In genomic region chr3:125466894-125467652, GRCm38 (mm10) we compare ENCODE assay signal across 18 mouse cellular contexts.
DNase-seq lines count a peak whose midpoint lies in the region; ATAC-seq and TF ChIP-seq lines count a peak whose summit lies in the region.
"Had no signal": no experiment of that assay in that cellular context is flagged by ENCODE, and none has a peak within 500 bp of the region (broad histone marks: within the 10 kb centered on the region; RNA-seq: fewer than 3 reads in every experiment).

No protein-coding gene starts in this region.

- no peak for DNase-seq in midbrain, postnatal 0 days (ENCODE audit: low spot score)
- no peak for DNase-seq in thymus, postnatal 0 days (ENCODE audit: low spot score)
- DNase-seq: adrenal gland, adult 2 months; adrenal gland, postnatal 25 days; cerebellum, adult 2 months; cerebellum, postnatal 10 days; forebrain, postnatal 0 days; gastrocnemius, adult 2 months; gastrocnemius, postnatal 25 days; heart, postnatal 14 days had no signal

- no peak for ATAC-seq in heart, embryonic 14.5 days (ENCODE audit: insufficient number of reproducible peaks, insufficient read depth, low FRiP score, low read depth)
- no peak for ATAC-seq in heart, embryonic 12.5 days (ENCODE audit: insufficient number of reproducible peaks, low FRiP score)
- 0 out of 2 replicates have a peak, but pooled peaks have one; percentile 13 for ATAC-seq in hindbrain, embryonic 12.5 days (ENCODE audit: low FRiP score)
- no peak for ATAC-seq in hindbrain, embryonic 13.5 days (ENCODE audit: low FRiP score)
- ATAC-seq in midbrain, embryonic 12.5 days (ENCODE audit: low FRiP score, low read depth) = peak; percentile 44; the same call in 1 of the 2 replicates
- ATAC-seq in midbrain, postnatal 0 days (ENCODE audit: low FRiP score) = no peak
- ATAC-seq in midbrain, embryonic 16.5 days = peak; percentile 76
- ATAC-seq: forebrain, postnatal 0 days; intestine, embryonic 15.5 days had no signal

- no peak overlapping the region for H3K4me3 ChIP-seq in heart, embryonic 14.5 days (ENCODE audit: control insufficient read depth in 1 of 2, insufficient read depth in 1 of 2, low read depth in 1 of 2, low read length in 2 of 2)
- H3K4me3 ChIP-seq in heart, embryonic 12.5 days = no peak overlapping the region
- H3K4me3 ChIP-seq in hindbrain, embryonic 12.5 days = no peak overlapping the region
- H3K4me3 ChIP-seq in hindbrain, embryonic 13.5 days = no peak overlapping the region
- no peak overlapping the region for H3K4me3 ChIP-seq in midbrain, embryonic 12.5 days
- no peak overlapping the region for H3K4me3 ChIP-seq in midbrain, postnatal 0 days (ENCODE audit: low read depth, low read length)
- no peak overlapping the region for H3K4me3 ChIP-seq in midbrain, embryonic 16.5 days (ENCODE audit: low read depth, low read length)
- H3K4me3 ChIP-seq: gastrocnemius, adult 2 months; intestine, embryonic 15.5 days had no signal

- peak overlapping the region; percentile 27 for H3K4me2 ChIP-seq in heart, embryonic 14.5 days (ENCODE audit: low read length)
- no peak overlapping the region for H3K4me2 ChIP-seq in heart, embryonic 12.5 days
- H3K4me2 ChIP-seq in hindbrain, embryonic 12.5 days (replicated peaks) = no peak overlapping the region
- H3K4me2 ChIP-seq in hindbrain, embryonic 13.5 days = no peak overlapping the region
- H3K4me2 ChIP-seq in midbrain, embryonic 12.5 days (replicated peaks) = no peak overlapping the region
- H3K4me2 ChIP-seq in midbrain, postnatal 0 days (ENCODE audit: low read depth, low read length, poor library complexity, severe bottlenecking) = no peak overlapping the region
- no peak overlapping the region for H3K4me2 ChIP-seq in midbrain, embryonic 16.5 days (ENCODE audit: low read length)
- H3K4me2 ChIP-seq: hindbrain, embryonic 14.5 days; intestine, embryonic 15.5 days had no signal

- H3K27ac ChIP-seq in heart, embryonic 14.5 days (replicated peaks in 1 of 2; ENCODE audit: control insufficient read depth in 1 of 2, insufficient read depth in 1 of 2, low read depth in 2 of 2, low read length in 2 of 2) = no peak overlapping the region
- H3K27ac ChIP-seq in heart, embryonic 12.5 days (ENCODE audit: poor library complexity, severe bottlenecking) = no peak overlapping the region
- H3K27ac ChIP-seq in hindbrain, embryonic 12.5 days = no peak overlapping the region
- no peak overlapping the region for H3K27ac ChIP-seq in hindbrain, embryonic 13.5 days
- no peak overlapping the region for H3K27ac ChIP-seq in midbrain, embryonic 12.5 days (replicated peaks)
- H3K27ac ChIP-seq in midbrain, postnatal 0 days (ENCODE audit: low read depth, low read length) = no peak overlapping the region
- no peak overlapping the region for H3K27ac ChIP-seq in midbrain, embryonic 16.5 days (ENCODE audit: low read length)
- H3K27ac ChIP-seq: gastrocnemius, adult 2 months; hindbrain, embryonic 14.5 days; intestine, embryonic 15.5 days had no signal

- H3K9ac ChIP-seq in heart, embryonic 14.5 days (ENCODE audit: low read length) = no peak overlapping the region
- H3K9ac ChIP-seq in heart, embryonic 12.5 days = no peak overlapping the region
- no peak overlapping the region for H3K9ac ChIP-seq in hindbrain, embryonic 12.5 days
- H3K9ac ChIP-seq in hindbrain, embryonic 13.5 days = no peak overlapping the region
- no peak overlapping the region for H3K9ac ChIP-seq in midbrain, embryonic 12.5 days (replicated peaks)
- H3K9ac ChIP-seq in midbrain, postnatal 0 days (replicated peaks; ENCODE audit: low read length, poor library complexity, severe bottlenecking) = no peak overlapping the region
- H3K9ac ChIP-seq in midbrain, embryonic 16.5 days (ENCODE audit: low read depth, low read length) = no peak overlapping the region
- H3K9ac ChIP-seq: forebrain, postnatal 0 days; hindbrain, embryonic 14.5 days; intestine, embryonic 15.5 days had no signal

- H3K27me3 ChIP-seq in heart, embryonic 14.5 days (ENCODE audit: control insufficient read depth, insufficient read depth, low read length) = no peaks in the 10 kb centered on the region
- H3K27me3 ChIP-seq in heart, embryonic 12.5 days (replicated peaks) = no peaks in the 10 kb centered on the region
- H3K27me3 ChIP-seq in hindbrain, embryonic 12.5 days = no peaks in the 10 kb centered on the region
- no peaks in the 10 kb centered on the region for H3K27me3 ChIP-seq in hindbrain, embryonic 13.5 days
- no peaks in the 10 kb centered on the region for H3K27me3 ChIP-seq in midbrain, embryonic 12.5 days
- no peaks in the 10 kb centered on the region for H3K27me3 ChIP-seq in midbrain, postnatal 0 days (ENCODE audit: insufficient read depth, low read length)
- H3K27me3 ChIP-seq in midbrain, embryonic 16.5 days (ENCODE audit: control insufficient read depth, insufficient read depth, low read depth, low read length) = no peaks in the 10 kb centered on the region
- H3K27me3 ChIP-seq: intestine, embryonic 15.5 days had no signal

- peaks cover 2 to 7% of the 10 kb centered on the region in 2 experiments; a peak in 2 of 4 replicates for H3K4me1 ChIP-seq in heart, embryonic 14.5 days (ENCODE audit: control insufficient read depth in 2 of 2, insufficient read depth in 2 of 2, low read length in 2 of 2)
- 0 out of 2 replicates have a peak, but pooled peaks cover 3% of the 10 kb centered on the region for H3K4me1 ChIP-seq in heart, embryonic 12.5 days (replicated peaks)
- no peaks in the 10 kb centered on the region for H3K4me1 ChIP-seq in hindbrain, embryonic 12.5 days
- H3K4me1 ChIP-seq in hindbrain, embryonic 13.5 days (replicated peaks) = no peaks in the 10 kb centered on the region
- H3K4me1 ChIP-seq in midbrain, embryonic 12.5 days = no peaks in the 10 kb centered on the region
- no peaks in the 10 kb centered on the region for H3K4me1 ChIP-seq in midbrain, postnatal 0 days (ENCODE audit: insufficient read depth, low read length)
- no peaks in the 10 kb centered on the region for H3K4me1 ChIP-seq in midbrain, embryonic 16.5 days (ENCODE audit: control insufficient read depth, insufficient read depth, low read length)
- H3K4me1 ChIP-seq: intestine, embryonic 15.5 days had no signal

- no peaks in the 10 kb centered on the region for H3K36me3 ChIP-seq in heart, embryonic 14.5 days (ENCODE audit: control insufficient read depth, insufficient read depth, low read length)
- H3K36me3 ChIP-seq in heart, embryonic 12.5 days = no peaks in the 10 kb centered on the region
- H3K36me3 ChIP-seq in hindbrain, embryonic 12.5 days = no peaks in the 10 kb centered on the region
- no peaks in the 10 kb centered on the region for H3K36me3 ChIP-seq in hindbrain, embryonic 13.5 days
- no peaks in the 10 kb centered on the region for H3K36me3 ChIP-seq in midbrain, embryonic 12.5 days
- no peaks in the 10 kb centered on the region for H3K36me3 ChIP-seq in midbrain, postnatal 0 days (ENCODE audit: insufficient read depth, low read length)
- no peaks in the 10 kb centered on the region for H3K36me3 ChIP-seq in midbrain, embryonic 16.5 days (ENCODE audit: control insufficient read depth, insufficient read depth, low read length)
- H3K36me3 ChIP-seq: intestine, embryonic 15.5 days had no signal

- no peaks in the 10 kb centered on the region for H3K9me3 ChIP-seq in heart, embryonic 14.5 days (ENCODE audit: control insufficient read depth, low read length)
- no peaks in the 10 kb centered on the region for H3K9me3 ChIP-seq in heart, embryonic 12.5 days (replicated peaks)
- H3K9me3 ChIP-seq in hindbrain, embryonic 12.5 days (replicated peaks) = no peaks in the 10 kb centered on the region
- no peaks in the 10 kb centered on the region for H3K9me3 ChIP-seq in hindbrain, embryonic 13.5 days
- no peaks in the 10 kb centered on the region for H3K9me3 ChIP-seq in midbrain, embryonic 12.5 days
- no peaks in the 10 kb centered on the region for H3K9me3 ChIP-seq in midbrain, postnatal 0 days (ENCODE audit: low read length)
- no peaks in the 10 kb centered on the region for H3K9me3 ChIP-seq in midbrain, embryonic 16.5 days (replicated peaks; ENCODE audit: control insufficient read depth, low read length, poor library complexity, severe bottlenecking)
- H3K9me3 ChIP-seq: intestine, embryonic 15.5 days had no signal

- TF ChIP-seq CTCF in midbrain, postnatal 0 days (IDR thresholded peaks at IDR 0.05) = no peak

- WGBS in heart, embryonic 14.5 days = 23% methylated on average over 6 of the region's 6 CpGs
- 34% methylated on average over 6 of the region's 6 CpGs for WGBS in heart, embryonic 12.5 days
- 34% methylated on average over 6 of the region's 6 CpGs for WGBS in hindbrain, embryonic 12.5 days
- WGBS in hindbrain, embryonic 13.5 days = 22% methylated on average over 6 of the region's 6 CpGs
- 43% methylated on average over 6 of the region's 6 CpGs for WGBS in midbrain, embryonic 12.5 days
- 31% methylated on average over 6 of the region's 6 CpGs for WGBS in midbrain, postnatal 0 days
- WGBS in midbrain, embryonic 16.5 days = 34% methylated on average over 6 of the region's 6 CpGs

Comparison
In these comparisons a context has a peak if more than half of its experiments do, and no peak if none do; other contexts are left out.
1. ATAC-seq: peak in hindbrain, embryonic 12.5 days (single experiment), midbrain, embryonic 12.5 days (single experiment) and midbrain, embryonic 16.5 days (single experiment); none in heart, embryonic 14.5 days (single experiment), heart, embryonic 12.5 days (single experiment), hindbrain, embryonic 13.5 days (single experiment) and midbrain, postnatal 0 days (single experiment).